Mouse (Mus musculus): ENCODE measurements around the gene Bud13. TPM values are rescaled to one million over a fixed set of nuclear protein-coding genes. Genes with fewer than 3 reads are reported as not detected.

Gene Bud13
- polyA plus RNA-seq (2016; fragmentation: Nextera tagmentation; extraction: Ambion mirVana): 36.6 and 37.4 TPM in 2 replicates

DNA sequence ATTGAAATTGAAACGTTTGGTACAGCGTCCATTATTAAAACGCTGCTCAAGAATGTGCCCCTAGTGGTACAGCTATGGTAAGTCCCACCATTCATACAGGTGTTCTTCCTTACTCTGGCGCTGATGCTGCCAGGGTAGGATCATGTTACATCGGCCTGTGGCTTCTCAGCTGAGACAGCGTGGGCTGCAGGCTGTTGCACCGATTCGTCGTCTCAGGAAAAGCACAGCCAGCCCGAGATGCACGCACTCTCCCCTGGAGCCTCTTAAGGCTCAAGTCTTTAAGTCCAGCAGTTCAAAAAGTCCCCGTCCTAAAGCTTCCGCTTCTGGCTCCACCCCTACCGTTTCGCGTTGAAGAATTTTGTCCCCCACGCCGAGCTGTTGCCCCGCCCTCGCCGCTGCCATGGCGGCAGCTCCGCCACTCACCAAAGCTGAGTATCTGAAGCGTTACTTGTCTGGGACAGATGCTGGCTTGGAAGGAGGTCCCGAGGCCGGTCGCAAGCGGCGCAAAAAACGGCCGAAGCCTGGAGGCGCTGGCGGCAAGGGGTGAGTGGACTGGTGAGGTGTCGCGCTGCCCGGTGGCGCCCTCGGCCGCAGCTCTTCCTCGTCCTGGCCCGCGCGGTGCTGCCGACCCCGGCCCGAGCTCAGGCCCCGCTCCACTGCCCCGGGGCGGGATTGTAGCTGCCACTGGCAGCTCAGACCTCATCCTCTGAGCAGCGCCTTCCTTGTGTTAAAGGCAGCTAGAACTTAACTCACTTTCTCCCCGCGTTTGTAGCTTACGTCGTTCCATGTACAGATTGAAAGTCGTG lies at the start of gene Bud13:
Gene Bud13, plus strand, starts transcription at position 378 of the 806 bp plus-strand sequence.
- Histone ChIP-seq H3K4me3 (peak within 1 kb of the TSS; percentile 89), H3K27me3 (ENCODE audit: low read depth, poor library complexity, severe bottlenecking) (no peaks in the 10 kb centered on the region), H3K27ac (peak within 1 kb of the TSS; percentile 92), H3K36me3 (peaks cover 63% of the 10 kb centered on the region), H3K4me1 (peaks cover 15% of the 10 kb centered on the region), H3K9me3 (replicated peaks) (no peaks in the 10 kb centered on the region)
- WGBS: under 1% methylated on average over 55 of the region's 55 CpGs
- DNase-seq (ENCODE audit: low spot score): peak; percentile 90

DNA sequence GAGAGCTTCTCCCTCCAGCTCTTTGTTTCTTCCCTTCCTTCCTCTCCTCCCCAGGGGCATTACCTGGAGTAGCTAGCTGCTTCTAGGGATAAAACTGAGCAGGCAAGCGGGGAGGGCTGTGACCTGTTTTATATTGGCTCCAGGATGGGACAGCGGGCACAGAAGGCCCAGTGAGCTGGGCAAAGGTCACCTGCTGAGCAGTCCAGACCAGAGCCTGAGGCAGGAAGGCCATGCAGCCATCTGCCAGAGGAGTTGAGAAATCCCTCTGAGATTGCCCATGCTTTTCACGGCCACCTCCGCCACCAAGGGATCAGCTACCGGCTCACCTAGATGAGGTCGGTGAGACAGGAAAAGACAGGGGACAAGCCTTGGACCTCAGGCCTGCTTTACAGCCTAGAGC lies 47.6 kb upstream of the Bud13 start:
- no peaks in the 10 kb centered on the region for H3K36me3 ChIP-seq
- no peak overlapping the region for H3K4me3 ChIP-seq
- H3K27ac ChIP-seq: no peak overlapping the region
- WGBS: 89% methylated on average over 6 of the region's 6 CpGs
- H3K27me3 ChIP-seq (ENCODE audit: low read depth, poor library complexity, severe bottlenecking): peaks cover 8% of the 10 kb centered on the region
- H3K4me1 ChIP-seq: peaks cover 22% of the 10 kb centered on the region
- DNase-seq (ENCODE audit: low spot score): no peak
- no peaks in the 10 kb centered on the region for H3K9me3 ChIP-seq (replicated peaks)

DNA sequence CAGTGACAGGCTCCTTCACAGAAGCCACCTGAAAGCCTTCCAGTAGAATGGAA lies 47.4 kb upstream of the Bud13 start, which contains the start of gene Apoc3:
Gene Apoc3, minus strand, starts transcription at position 41 of the 53 bp plus-strand sequence.
- Histone ChIP-seq H3K4me3 (no peak within 1 kb of the TSS), H3K4me1 (peaks cover 19% of the 10 kb centered on the region), H3K27ac (no peak within 1 kb of the TSS; the same call in 1 of the 2 replicates), H3K36me3 (no peaks in the 10 kb centered on the region), H3K9me3 (replicated peaks) (no peaks in the 10 kb centered on the region), H3K27me3 (ENCODE audit: low read depth, poor library complexity, severe bottlenecking) (peaks cover 8% of the 10 kb centered on the region)
- DNase-seq (ENCODE audit: low spot score): no peak

DNA sequence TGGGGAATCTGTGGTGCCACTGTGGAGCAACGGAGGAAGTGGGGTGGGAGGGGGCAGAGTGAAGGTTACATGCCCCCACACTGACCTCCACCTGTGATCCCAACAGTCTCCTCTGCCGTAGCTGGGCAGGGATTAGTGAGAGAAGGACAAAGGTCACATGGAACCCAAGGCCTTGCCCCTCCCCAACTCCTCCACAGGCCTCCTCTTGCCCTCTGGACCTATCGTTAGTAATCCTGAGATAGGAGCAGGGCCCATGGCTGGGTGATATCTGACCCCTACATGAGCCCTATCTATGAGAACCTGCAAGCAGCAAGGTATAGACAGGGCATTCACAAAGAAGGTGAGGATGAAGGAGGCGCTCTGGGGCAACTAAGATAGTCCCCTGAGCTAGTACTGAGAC lies 47.2 kb upstream of the Bud13 start:
- no peaks in the 10 kb centered on the region for H3K9me3 ChIP-seq (replicated peaks)
- peaks cover 8% of the 10 kb centered on the region for H3K27me3 ChIP-seq (ENCODE audit: low read depth, poor library complexity, severe bottlenecking)
- WGBS: 70% methylated on average over 4 of the region's 4 CpGs

DNA sequence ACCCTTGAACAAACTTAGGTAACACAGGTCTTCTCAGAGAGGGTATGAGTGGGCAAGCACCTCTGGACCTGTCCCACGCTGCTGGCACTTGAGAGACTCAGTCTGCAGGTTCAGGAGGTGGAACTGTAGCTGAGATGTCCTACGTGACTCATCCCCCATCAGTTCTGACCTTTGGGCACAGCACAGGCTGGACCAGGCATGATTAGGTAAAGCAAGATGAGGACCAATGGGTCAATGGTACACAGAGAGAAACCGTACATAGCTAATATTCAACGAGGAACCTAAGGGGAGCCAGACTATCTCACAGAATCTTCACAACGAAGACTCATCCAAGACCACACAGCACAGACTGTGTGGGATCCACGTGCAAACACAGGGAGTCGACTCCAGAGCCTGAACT lies 44.0 kb upstream of the Bud13 start:
- no peak for DNase-seq (ENCODE audit: low spot score)
- H3K9me3 ChIP-seq (replicated peaks): no peaks in the 10 kb centered on the region
- H3K4me1 ChIP-seq: peaks cover 27% of the 10 kb centered on the region
- H3K36me3 ChIP-seq: no peaks in the 10 kb centered on the region
- H3K27ac ChIP-seq: no peak overlapping the region
- no peak overlapping the region for H3K4me3 ChIP-seq
- H3K27me3 ChIP-seq (ENCODE audit: low read depth, poor library complexity, severe bottlenecking): no peaks in the 10 kb centered on the region
- WGBS: 90% methylated on average over 7 of the region's 7 CpGs

More for the DNA sequence above, 47.2 kb upstream of the Bud13 start:
- no peak for DNase-seq (ENCODE audit: low spot score)
- Histone ChIP-seq H3K4me3 (no peak overlapping the region), H3K27ac (no peak overlapping the region), H3K36me3 (no peaks in the 10 kb centered on the region), H3K4me1 (peaks cover 17% of the 10 kb centered on the region)

DNA sequence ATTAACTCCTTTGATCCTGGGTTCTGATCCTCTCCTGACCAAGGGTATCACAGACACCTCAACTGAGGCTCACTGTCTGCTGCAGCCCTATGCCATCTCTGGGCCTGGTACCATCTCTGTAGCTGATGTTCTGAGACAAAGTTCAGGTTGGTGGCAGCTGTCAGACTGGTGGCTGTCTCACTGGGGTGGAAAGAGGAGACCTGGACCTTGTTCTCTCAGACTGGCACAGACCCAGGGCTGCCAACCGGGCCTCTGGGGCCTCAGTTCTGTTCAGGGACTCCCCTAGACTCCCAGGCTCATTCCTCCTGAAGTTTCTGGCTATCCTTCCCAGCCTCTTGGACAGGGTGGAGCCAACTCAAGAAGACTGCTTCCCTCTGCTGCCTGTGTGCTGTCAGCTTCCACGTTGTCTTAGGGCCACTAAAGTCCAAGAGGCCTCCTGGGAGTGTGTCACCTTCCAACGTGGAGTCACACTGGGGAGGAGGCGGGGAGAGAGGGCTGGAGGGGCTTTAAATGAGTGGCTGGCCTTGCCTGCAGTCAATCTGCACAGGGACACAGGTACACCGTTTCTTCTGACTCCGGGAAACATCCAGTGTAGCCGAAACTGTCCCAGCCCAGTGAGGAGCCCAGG lies 42.2 kb upstream of the Bud13 start, which contains the start of gene Apoa4:
Gene Apoa4, plus strand, starts transcription at position 171 of the 628 bp plus-strand sequence.
- Histone ChIP-seq H3K4me3 (no peak within 1 kb of the TSS), H3K36me3 (no peaks in the 10 kb centered on the region), H3K27ac (no peak within 1 kb of the TSS), H3K27me3 (ENCODE audit: low read depth, poor library complexity, severe bottlenecking) (no peaks in the 10 kb centered on the region), H3K9me3 (replicated peaks) (no peaks in the 10 kb centered on the region), H3K4me1 (peaks cover 26% of the 10 kb centered on the region)
- DNase-seq (ENCODE audit: low spot score): no peak
- WGBS: 69% methylated on average over 7 of the region's 7 CpGs

DNA sequence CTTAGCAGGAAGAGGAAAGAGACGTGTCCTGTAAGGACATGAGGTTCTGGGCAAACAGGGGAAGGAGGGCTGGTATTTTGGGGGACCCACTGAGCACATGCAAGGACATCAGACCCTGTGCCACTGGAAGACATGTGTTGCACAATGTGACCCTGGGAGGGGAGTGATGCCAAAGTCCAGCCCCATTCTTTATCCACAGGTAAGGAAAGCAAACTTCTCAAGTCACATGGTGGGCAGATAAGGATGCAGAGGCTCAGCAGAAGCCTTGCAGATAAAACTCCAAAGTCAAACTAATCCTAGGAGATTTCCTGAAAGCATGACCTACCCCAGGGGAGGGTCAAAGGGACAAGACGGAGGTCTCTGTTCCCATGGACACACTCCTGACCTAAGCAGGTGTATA lies 41.0 kb upstream of the Bud13 start:
- no peak overlapping the region for H3K4me3 ChIP-seq
- no peaks in the 10 kb centered on the region for H3K36me3 ChIP-seq
- H3K27me3 ChIP-seq (ENCODE audit: low read depth, poor library complexity, severe bottlenecking): no peaks in the 10 kb centered on the region
- 84% methylated on average over 2 of the region's 2 CpGs for WGBS
- no peaks in the 10 kb centered on the region for H3K9me3 ChIP-seq (replicated peaks)
- DNase-seq (ENCODE audit: low spot score): no peak
- peaks cover 24% of the 10 kb centered on the region for H3K4me1 ChIP-seq
- no peak overlapping the region for H3K27ac ChIP-seq

DNA sequence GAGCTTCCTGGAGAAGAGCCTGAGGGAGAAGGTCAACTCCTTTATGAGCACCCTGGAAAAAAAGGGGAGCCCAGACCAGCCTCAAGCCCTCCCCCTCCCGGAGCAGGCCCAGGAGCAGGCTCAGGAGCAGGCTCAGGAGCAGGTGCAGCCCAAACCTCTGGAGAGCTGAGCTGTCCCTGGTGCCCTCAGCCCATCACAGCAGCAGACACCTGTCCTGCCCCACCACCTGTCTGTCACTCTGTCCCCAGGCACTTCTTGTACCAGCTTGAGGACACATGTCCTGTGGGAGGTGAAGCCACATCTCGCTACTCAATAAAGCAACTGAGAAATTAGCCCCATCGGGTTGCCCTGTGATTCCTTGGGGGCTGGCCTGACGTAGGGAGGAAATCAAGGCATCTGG lies 39.7 kb upstream of the Bud13 start:
- DNase-seq (ENCODE audit: low spot score): no peak
- H3K4me1 ChIP-seq: peaks cover 21% of the 10 kb centered on the region
- H3K4me3 ChIP-seq: no peak overlapping the region
- H3K27ac ChIP-seq: peak overlapping the region; percentile 3; the same call in 1 of the 2 replicates
- 71% methylated on average over 4 of the region's 4 CpGs for WGBS
- no peaks in the 10 kb centered on the region for H3K27me3 ChIP-seq (ENCODE audit: low read depth, poor library complexity, severe bottlenecking)
- H3K36me3 ChIP-seq: no peaks in the 10 kb centered on the region
- H3K9me3 ChIP-seq (replicated peaks): no peaks in the 10 kb centered on the region

DNA sequence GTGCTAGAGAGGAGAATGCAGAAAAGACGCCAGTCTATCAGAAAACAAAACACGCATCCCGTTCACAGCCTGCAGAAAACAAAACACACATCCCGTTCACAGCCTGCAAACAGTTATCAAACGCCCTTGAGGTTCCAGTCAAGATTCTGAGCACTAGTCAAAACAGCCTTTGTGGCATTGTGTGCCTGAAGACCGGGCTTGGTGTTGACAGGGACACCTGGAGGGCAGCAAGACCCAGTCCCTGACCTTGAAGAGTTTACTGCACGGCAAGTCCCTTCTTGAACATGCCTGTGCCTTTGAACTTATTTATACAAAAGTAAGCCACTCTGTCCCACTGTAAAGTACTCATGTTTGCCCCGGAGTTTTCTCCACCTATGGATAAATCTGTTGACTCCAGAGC lies 39.2 kb upstream of the Bud13 start:
- Histone ChIP-seq H3K4me1 (peaks cover 17% of the 10 kb centered on the region), H3K36me3 (no peaks in the 10 kb centered on the region), H3K9me3 (replicated peaks) (no peaks in the 10 kb centered on the region), H3K4me3 (no peak overlapping the region), H3K27me3 (ENCODE audit: low read depth, poor library complexity, severe bottlenecking) (no peaks in the 10 kb centered on the region), H3K27ac (peak overlapping the region; percentile 3; the same call in 1 of the 2 replicates)
- DNase-seq (ENCODE audit: low spot score): no peak
- WGBS: 76% methylated on average over 8 of the region's 8 CpGs

DNA sequence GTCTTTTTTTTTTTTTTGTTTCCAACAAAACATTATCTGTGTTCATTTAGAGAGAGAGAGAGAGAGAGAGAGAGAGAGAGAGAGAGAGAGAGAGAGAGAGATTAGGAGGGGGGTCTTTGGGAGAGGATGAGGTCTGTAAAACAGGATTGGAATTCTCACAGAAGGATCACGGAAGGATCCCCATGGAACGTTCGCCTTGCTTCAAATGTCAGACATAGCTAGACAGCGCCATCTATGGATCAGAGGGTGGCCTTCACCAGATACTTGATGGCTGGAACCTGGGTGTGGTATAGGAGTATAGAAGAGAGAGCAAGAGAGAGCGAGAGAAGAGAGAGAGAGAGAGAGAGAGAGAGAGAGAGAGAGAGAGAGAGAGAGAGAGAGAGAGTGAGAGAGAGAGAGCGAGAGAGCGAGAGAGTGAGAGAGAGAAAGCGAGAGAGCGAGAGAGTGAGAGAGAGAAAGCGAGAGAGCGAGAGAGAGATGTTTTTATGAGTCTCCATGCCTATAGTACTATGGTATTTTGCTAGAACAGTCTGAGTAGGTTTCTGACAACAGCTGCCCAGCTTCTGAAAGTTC lies 36.0 kb upstream of the Bud13 start:
- peak; percentile 72 for DNase-seq (ENCODE audit: low spot score)
- Histone ChIP-seq H3K4me1 (peaks cover 17% of the 10 kb centered on the region), H3K27me3 (ENCODE audit: low read depth, poor library complexity, severe bottlenecking) (no peaks in the 10 kb centered on the region), H3K27ac (no peak overlapping the region), H3K4me3 (no peak overlapping the region), H3K36me3 (no peaks in the 10 kb centered on the region), H3K9me3 (replicated peaks) (no peaks in the 10 kb centered on the region)
- 23% methylated on average over 11 of the region's 11 CpGs for WGBS

DNA sequence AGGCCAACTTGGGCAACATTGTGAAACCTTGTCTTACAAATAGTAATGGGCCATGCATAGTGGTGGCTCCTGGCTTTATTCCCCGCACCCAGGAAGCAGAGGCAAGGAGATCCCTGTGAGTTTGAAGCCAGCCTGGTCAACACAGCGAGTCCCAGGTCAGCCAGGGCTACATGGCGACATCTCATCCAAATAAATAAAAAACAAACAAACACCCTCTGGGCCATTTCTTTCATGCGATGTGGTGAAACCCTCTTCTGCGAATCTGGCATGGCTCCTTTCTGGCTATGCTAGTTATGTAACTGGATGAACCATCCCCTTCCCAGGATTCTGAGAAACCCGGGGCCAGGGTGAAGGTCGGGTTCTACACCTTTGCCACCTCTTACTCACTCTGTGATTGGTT lies 26.6 kb upstream of the Bud13 start:
- Histone ChIP-seq H3K9me3 (replicated peaks) (no peaks in the 10 kb centered on the region), H3K36me3 (no peaks in the 10 kb centered on the region), H3K27ac (no peak overlapping the region), H3K4me3 (no peak overlapping the region), H3K4me1 (peaks cover 4% of the 10 kb centered on the region; the same call in 1 of the 2 replicates), H3K27me3 (ENCODE audit: low read depth, poor library complexity, severe bottlenecking) (no peaks in the 10 kb centered on the region)
- DNase-seq (ENCODE audit: low spot score): no peak
- 85% methylated on average over 7 of the region's 7 CpGs for WGBS

DNA sequence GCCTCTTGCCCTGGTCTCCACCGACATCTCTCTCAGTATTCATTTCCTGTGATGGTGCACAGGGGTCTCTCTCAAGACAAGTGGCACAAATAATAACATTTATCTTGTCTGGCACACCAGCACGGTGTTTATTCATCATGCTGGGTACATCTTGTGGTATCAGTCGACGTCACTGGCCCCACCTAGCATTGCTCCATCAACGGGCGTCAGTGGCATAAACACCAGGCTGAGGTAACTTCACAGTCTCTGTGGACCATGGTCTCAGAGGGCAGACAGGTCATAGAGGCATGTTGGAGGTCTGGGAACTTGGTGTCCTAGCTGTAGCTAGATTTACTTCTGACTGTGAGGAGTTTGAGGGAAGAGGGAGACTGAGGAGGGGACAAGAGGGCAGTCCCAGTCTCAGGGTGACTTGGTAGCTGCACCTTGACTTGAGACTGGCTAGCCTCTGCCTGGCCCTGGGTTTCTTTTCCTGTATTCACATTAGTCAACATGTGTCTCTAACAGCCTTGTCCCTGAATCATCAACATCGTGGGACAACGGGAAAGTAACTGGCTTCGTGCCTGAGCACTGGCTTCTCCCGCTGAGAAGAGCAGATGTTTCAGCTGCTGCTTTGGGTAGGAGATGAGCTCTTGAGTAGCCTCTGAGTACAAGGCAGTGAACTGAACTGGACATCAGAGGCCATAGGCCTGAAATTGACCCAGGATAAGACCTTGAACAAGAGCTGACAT lies 26.0 kb upstream of the Bud13 start:
- H3K4me3 ChIP-seq: no peak overlapping the region
- peaks cover 4% of the 10 kb centered on the region; the same call in 1 of the 2 replicates for H3K4me1 ChIP-seq
- H3K9me3 ChIP-seq (replicated peaks): no peaks in the 10 kb centered on the region
- DNase-seq (ENCODE audit: low spot score): no peak
- WGBS: 93% methylated on average over 10 of the region's 10 CpGs
- H3K36me3 ChIP-seq: no peaks in the 10 kb centered on the region
- H3K27ac ChIP-seq: no peak overlapping the region
- no peaks in the 10 kb centered on the region for H3K27me3 ChIP-seq (ENCODE audit: low read depth, poor library complexity, severe bottlenecking)

DNA sequence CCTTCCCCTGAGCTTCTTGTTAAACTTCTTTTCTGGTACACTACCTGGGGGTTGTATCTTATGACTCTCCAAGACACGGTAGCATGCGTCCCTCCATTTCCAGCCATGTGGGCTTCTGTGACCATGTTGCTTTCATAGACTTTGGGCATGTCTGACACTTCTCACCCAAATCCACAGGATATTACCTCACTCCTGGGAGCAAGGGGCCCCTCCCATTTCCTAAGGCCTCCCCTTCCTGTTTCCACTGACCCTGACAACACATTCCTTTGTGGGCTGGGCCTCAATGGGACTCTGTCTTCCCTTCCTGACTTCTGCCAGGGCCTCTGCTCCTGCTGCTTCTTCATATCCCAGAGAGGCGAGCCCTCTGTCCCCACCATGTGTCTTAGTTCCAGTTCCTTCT lies 25.3 kb upstream of the Bud13 start:
- Histone ChIP-seq H3K4me1 (peaks cover 4% of the 10 kb centered on the region; the same call in 1 of the 2 replicates), H3K4me3 (no peak overlapping the region), H3K27ac (no peak overlapping the region), H3K36me3 (no peaks in the 10 kb centered on the region), H3K27me3 (ENCODE audit: low read depth, poor library complexity, severe bottlenecking) (no peaks in the 10 kb centered on the region), H3K9me3 (replicated peaks) (no peaks in the 10 kb centered on the region)
- 85% methylated on average over 3 of the region's 3 CpGs for WGBS
- DNase-seq (ENCODE audit: low spot score): no peak
